Mouse (Mus musculus): Measurements from ENCODE around the gene Gsta3.
"Not testable (repeated sequence)": the region's sequence is repeated elsewhere in the genome, so short reads cannot be mapped to it uniquely, and the experiment has no call there.

Gene Gsta3

DNA sequence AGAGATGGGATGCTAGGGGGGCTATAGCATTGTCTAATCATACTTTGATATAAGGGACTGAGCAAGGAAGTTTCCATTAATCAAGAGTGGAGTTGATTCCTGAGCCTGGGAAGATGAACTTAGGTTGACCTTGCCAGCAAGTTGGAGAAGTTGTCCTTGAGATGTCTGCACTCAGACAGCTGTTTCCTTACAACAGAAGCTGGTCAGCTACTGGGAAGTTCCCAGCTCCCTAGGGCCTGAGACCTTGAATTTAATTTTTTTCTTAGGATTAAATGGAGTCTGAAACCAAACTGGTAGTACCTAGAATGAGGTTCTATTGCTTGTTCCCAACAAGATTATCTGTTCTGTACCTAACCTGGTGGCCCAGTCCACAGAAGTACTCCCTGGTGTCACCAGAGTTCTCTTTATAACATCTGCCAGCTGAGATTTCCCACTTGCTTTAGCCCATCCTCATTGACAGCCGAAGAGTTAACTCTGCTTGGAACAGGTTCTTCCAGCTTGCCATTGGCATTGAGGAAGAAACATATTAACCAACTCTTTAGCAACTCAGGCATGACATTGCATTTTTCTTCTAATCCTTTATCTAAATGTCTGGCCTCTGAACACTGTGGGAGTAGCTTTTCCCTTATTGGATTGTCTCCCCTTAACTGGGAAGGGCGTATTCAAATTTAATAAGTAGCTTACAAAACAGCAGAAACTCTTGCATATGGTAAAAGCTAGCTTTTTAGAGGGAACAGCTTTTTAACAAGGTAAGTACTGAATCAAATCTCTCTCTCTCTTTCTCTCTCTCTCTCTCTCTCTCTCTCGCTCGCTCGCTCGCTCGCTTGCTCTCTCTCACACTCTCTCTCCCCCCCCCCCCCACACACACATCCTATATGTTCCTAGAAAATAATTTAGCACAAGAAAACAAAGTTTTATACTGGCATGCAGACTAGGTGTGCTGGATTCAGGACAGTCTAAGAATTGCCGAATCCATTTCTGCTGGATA, at the start of gene Gsta3:
TSS of gene Gsta3 (plus strand) at position 679 of the 988 bp plus-strand sequence.
- DNase-seq (ENCODE audit: low spot score) = no peak

DNA sequence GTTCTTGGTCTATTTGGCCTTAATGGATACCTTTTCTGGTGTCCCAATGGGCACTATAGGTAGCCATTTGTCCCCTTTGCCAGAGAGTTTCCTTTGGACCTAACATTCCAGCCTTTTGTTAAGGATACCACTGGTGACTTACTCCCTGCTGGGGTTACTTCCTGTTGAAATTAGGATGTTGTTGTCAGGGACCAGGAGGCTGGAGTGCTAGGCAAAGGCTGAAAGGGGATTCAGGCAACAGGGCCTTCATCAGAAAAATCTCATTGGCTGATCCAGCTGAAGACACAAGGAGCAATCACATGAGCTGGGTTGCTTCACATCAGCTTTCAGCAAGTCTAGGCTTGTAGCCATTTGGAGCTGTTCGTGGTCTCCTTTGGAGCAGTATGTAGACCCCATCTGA, 34.1 kb upstream of the Gsta3 start:
- no peak for DNase-seq (ENCODE audit: low spot score)

DNA sequence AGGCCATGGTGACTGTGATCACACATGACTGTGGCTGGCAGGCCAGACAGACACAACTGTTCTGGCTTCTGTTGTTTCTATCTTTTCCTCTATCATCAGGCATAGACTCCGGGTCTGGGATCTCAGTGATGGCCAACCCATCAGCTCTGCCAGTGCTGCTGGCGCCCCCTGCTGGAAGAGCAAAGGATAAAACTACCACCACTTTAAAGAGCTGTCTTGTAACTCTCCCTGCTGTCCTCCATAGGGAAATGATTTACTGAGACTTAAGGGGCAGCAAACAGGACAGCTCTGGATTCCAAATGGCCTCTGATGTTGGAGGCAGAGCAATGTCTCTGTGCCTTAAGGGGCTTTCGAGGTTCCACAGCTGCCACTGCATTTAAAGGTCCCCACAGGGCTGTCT, 26.9 kb upstream of the Gsta3 start:
- not testable (repeated sequence) for DNase-seq (ENCODE audit: low spot score)

DNA sequence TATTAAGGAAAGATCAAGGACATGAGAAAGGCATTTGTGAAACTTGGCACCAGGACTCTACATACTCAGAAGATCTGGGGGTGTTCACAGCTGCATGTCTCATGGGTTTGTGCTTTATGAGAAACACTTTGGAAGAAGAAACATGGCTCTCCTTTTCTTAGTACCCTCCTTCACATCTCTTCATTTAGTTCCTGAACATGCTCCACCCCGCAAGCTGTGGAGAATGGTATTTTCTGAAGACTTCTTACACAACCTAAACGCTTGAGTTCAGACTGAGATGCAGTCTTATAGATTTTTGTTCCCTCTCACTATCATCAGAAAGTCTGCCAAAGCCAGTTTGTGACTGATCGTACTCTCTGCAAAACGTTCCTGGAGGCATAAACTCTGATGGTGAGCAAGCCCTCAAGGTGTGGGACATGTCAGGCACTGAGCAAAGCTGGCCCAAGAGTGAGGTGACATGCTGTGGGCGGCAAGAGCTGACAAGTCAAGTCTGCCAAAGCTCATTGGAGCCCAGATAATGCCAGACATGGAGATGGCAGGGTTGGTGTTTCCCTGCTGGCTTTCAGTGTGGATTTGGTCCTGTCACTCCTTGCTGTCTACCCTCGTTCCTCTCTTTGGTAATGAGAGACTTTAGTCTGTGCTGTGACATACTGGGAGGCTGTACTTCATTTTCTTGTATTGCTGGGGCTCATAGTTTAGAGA, 26.2 kb upstream of the Gsta3 start:
- not testable (repeated sequence) for DNase-seq (ENCODE audit: low spot score)

DNA sequence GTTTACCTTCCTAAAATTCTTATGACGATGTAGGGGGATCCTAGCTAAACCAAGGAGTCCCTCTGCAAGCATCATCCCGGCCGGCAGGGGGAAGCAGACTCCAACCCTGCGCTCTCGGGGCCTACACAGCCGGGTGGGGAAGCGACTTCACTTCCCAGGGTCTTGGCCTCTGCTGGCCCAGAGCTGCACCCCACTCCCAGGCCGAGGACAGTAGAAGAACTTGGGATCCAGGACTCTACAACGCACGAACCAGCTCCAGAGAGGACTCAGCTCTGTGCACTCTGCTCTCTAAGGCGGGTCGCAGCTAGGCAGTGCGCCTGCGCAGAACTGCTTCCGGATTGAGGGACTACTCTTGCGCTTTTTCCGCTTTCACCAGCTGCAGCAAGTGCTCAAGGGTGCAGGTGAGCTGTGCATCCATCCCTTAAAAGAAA, 21.9 kb upstream of the Gsta3 start, which contains the start of gene Tmem14a:
TSS of gene Tmem14a (plus strand) at position 87 of the 431 bp plus-strand sequence.
- peak; percentile 85 for DNase-seq (ENCODE audit: low spot score)

DNA sequence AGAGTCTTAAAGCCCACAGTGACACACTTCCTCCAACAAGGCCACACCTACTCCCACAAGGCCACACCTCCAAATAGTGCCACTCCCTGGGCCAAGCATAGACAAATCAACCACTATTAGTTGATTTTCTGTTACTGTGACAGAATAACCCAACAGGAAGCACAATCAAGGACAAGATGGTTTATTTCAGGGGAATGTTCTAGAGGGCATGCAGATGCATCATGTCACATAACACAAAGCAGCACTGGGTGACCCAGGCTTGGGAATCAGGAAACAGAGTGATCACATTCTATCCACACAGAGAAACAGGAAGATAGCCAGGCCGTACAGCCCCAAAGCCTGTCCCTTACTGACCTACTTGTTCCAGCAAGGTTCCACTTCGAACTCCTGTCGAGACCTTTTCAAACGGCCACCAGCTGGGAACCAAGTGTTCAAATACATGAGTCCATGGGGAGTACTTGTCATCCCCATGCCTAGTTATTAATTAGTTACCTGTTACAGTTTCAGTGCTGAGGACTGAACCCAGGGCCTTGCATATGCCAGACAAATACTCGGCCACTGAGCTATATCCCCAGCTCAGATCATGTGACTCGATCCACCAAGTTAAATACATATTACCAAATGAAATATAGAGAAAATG, 12.5 kb upstream of the Gsta3 start:
- DNase-seq (ENCODE audit: low spot score) = no peak

DNA sequence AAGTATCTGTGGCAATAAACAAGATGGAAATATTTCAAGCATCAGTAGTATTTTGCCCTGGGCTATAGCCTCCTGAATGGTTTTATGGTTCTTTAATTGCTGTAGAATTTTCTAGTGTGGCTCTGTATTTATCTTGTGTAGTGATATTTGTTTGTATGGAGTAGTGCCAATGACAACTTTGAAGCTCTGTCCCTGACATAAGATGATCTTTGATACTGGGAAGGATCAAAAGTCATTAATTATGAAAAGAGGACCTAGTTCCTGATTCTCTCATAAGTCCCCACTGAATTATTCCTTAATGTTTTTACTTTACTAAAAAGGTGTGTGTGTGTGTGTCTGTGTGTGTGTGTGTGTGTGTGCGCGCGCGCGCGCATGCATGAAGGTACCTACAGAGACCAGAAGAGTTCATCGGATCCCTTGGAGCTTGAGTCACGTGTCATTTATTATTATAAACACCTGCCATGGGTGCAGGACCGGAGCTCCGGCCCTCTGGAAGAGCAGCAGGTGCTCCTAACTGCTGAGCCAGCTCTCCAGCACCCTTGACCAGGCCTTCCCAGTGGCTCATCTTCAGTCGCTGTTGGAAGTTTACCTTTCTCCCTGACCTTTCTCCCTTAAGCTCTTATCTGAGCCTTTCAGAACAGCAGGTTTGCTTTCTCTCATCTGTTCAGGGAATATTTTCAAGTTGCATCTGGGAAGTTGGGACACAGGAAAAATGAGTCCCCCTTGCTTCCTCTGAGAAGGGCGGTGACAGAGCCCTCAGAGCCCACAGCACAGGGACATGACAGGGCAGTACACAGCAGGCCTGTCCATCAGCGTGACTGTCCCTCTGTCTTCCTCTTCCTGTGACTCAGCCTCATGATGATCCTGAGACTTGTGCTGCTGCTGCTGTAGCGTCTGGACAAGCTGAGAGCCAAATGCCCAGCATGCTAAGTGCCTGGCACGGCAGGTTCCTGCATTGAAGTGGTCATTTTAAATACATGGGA, 11.4 kb upstream of the Gsta3 start:
- not testable (repeated sequence) for DNase-seq (ENCODE audit: low spot score)

DNA sequence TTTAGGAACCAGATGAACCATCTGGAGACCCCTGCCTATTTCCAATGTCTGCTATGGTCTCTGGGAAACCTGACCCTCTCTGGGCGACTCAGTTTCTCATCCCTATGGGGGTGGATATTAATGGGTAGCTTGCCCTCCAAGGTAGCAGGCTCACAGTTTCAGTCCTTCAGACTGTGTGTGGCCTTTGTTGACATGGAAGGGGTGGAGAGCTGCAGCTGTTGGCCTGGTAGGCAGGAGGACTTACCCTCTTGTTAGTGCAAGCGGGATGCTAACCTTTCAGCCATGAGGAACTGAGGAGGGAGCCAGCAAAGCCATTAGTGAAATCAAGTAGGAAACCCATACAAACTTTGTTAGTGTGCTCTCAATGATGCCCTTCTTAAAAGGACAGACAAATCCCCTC, 10.0 kb upstream of the Gsta3 start:
- DNase-seq (ENCODE audit: low spot score) = no peak

DNA sequence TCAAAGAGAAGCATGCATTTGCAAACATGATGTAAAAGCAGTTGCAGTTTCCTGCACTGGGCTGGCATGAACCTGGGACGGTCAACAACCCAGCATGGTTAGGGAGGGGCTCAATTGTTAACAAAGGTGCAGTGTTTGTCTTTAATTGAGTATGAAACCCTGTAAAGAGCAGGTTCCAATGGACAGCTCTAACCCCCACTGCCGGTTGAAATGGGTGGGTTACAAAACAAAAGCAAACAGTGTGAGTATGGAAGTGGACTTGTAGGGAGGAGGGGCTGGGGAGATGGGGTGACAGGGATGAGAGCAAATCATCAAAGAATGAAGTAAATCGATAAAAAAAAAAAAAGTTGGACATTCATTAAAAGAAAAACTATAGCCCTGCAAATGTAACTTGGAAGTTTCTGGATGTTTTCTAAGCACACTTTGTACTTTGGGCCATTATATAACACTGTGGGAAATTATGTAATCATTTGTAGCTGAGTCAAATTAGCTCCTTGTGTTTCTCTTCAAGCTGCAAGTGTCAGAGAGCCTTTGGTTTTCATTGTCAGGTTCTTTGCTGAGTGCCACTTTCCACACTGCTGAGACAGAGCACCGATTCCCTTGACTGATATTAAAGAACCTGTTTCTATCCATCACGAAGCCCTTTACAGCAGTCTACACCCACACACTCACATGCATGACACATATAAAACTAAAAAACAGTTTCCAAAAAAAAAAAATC, 8.5 kb upstream of the Gsta3 start:
- DNase-seq (ENCODE audit: low spot score) = no peak

GRCm38 (mm10) chr1:21232516-21232915, 7.9 kb upstream of the Gsta3 start:
- DNase-seq (ENCODE audit: low spot score) = no peak

DNA sequence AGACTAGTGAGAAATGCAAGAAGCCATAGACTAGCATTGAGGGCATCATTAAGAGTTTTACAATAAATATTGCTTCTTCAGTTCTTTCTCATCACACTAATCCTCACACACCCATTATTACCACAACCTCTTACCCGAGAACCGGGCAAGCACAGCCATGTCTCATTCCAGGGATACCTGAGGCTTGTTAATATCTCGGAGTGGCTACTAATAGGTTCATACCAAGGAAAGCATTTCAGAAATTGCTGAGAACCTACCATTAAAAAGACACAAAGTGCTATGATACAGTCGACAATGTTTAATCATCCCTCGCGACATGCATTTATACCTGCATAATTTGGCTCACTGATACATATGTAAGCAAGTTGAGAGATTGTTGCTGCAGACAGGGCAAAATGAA, 5.0 kb upstream of the Gsta3 start:
- DNase-seq (ENCODE audit: low spot score) = no peak

DNA sequence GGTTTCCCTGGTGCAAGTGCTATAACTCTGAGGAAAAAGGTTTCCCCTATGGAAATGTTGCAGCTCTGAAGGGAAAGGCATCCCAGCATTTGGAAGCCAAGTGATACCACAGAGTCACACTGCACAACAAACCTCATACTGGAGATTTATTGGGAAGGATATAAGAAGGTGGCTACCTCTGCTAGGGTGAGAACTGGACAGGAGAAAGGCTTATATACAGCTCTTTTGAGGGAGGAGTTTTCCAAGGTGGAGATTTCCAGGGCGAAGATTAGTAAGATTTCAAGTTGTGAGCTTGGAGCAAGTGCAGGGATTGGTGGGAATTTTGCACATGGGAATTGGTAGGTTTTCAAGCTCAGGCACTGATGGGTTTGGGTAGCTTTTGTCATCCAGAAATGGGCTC, 707 bp downstream of the Gsta3 start:
- DNase-seq (ENCODE audit: low spot score) = no peak

GRCm38 (mm10) chr1:21244290-21244960, 4.0 kb downstream of the Gsta3 start:
- no peak for DNase-seq (ENCODE audit: low spot score)

DNA sequence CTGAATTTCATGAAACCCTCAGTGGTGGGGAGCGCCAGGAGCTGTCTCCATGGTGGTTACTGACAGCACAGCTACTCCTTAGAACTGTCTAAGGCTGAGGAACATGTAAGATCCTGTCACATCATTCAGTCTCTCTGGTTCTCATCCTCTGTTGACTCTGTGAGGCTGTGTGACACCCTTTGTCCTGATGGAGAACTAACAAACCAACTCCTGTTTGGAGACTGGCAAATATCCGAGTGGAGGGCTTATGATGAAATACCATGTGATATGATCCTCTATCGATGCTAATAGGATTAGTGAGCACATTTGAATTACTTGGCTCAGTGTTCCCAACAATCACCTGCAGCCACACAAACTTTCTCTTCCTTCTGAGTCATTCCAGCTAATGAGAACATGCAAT, 5.7 kb downstream of the Gsta3 start:
- no peak for DNase-seq (ENCODE audit: low spot score)

DNA sequence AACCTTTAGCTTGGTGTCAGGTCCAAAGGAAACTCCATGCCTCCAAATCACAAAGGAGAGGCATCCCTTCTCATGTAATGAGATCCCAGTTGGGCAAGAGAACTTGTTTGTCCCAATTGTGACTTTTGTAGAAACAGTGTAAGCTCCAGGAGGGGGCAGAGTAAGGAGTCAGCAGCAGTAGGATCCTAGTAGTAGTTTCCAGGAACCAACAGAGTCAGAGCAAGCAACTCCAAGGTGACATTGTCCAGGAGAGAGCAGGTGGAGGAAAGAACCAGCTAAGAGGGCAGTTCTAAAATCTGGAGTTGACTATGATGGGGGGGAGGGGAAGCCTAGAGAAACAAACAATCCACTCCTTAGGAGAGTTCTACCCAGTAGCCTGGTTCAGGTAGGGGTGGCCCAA, 7.5 kb downstream of the Gsta3 start:
- DNase-seq (ENCODE audit: low spot score) = no peak

DNA sequence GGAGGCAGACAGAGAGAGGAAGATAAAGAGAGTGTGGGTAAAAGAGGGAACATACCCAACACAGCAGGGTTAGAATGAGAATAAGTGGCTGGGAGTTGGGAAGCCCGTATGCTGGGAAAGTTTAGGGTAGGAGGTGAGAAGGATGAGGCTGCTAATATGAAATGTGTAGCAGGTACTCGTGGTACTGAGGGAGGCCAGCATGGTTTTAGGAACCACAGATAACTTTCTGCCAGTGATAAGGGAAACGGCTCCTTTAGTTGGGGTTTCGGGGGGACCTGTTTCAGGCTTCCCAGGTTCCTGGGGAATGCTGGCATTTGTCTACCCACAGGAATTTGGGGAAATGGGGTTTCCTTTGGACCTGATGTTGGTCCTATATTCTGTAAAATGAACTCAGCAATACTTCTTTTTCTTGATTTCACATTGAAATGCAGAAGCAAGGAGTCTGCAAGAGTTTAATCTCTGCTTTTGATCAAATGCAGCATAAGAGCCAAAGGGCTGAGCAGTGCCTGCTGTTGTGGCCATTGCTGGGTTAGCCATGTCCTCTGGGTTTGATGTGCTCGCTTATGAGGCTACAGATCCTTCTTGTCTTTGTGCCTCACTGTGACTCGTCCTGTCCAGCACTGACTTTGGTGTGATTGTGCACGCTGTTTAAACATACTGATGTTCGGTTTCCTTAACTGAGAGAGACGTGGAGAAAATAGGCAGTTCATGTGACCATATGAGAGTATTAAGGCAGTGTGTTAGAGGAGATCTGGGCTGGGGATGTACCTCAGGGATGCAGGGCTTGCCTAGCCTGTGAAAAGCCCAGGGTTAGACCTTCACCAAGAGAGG, 8.4 kb downstream of the Gsta3 start:
- no peak for DNase-seq (ENCODE audit: low spot score)

DNA sequence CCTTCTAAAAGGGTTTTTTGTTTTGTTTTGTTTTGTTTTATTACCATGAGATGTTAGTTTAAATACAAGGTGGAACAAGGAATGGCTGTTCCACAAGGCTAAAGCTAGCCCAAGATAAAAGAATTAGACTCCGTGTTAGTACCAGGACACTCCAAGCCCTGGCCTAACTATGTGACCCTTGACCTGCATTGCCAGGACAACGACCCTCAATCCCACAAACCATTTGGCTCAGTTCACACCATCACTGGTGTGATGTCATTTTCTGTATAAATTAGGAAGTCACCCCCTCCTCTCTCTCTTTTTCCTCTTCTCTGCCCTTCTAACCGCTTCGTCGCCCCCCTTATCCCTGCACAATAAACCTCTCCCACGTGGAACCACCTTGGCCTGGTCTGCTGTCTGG, 11.3 kb downstream of the Gsta3 start:
- DNase-seq (ENCODE audit: low spot score) = no peak

GRCm38 (mm10) chr1:21252566-21253302, 12.3 kb downstream of the Gsta3 start:
- DNase-seq (ENCODE audit: low spot score) = no peak

- no peak for DNase-seq (ENCODE audit: low spot score)
Observed at GRCm38 (mm10) chr1:21253303-21253650, 12.9 kb downstream of the Gsta3 start.
